Mouse (Mus musculus) kidney, postnatal 10 days (tissue): ENCODE results near the gene Odf4.
A peak's percentile ranks its signal among the peaks of the same experiment; 100 is the strongest.
"Not testable (repeated sequence)": the region's sequence is repeated elsewhere in the genome, so short reads cannot be mapped to it uniquely, and the experiment has no call there.

ENCODE experiments used
- DNase-seq: peaks from one replicate; pipeline ENCODE4 v3.0.0; 2021; ENCODE audit warnings: mixed read lengths

The Odf4 gene

GRCm38 (mm10) chr11:68946001-68946400, 19.1 kb upstream of the Odf4 start:
- DNase-seq, result no peak

DNA sequence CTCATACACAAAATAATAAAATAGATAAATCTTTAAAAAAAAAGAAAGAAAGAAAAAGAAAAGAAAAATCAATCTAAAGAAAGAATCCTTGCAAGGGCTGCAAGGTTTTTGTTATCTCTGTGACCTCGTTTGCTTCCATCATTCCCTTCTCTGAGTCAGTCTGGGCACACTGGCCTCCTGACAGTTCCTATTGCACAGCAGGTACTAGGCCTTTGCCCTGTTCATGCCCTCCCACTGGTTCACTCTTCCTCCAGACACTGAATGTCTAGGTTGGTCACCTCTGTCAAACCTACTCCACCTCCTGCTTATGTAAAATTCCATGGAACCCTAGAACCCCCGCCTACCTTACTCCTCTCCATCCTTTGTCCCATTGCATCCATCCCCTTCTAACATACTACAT, 18.4 kb upstream of the Odf4 start:
- DNase-seq, result no peak

- DNase-seq, result peak; percentile 36
These were observed 15.8 kb upstream of the Odf4 start for GRCm38 (mm10) chr11:68942731-68943130.

DNA sequence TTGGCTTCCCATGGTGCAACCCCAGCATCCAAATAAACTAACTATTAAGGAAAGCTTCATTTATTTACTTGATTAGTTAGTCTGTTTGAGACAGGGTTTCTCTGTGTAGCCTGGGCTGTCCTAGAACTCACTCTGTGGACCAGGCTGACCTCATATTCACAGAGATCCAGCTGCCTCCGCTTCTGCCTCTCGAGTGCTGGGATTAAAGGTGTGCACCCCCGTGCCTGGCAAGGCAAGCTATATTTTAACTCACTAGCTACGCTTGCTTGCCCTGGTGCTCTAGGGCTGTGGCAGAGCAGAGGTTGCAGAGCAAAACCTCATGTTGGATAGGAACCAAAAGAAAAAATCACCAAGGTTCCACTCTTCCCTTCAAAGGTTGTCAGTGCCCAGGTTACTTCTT, 13.6 kb upstream of the Odf4 start:
- peak; percentile 76 for DNase-seq

GRCm38 (mm10) chr11:68939451-68940304, 12.8 kb upstream of the Odf4 start:
- peak; percentile 90 for DNase-seq

GRCm38 (mm10) chr11:68936951-68937350, 10.1 kb upstream of the Odf4 start:
- DNase-seq, result not testable (repeated sequence)

GRCm38 (mm10) chr11:68933885-68934507, 7.1 kb upstream of the Odf4 start:
- DNase-seq, result no peak

DNA sequence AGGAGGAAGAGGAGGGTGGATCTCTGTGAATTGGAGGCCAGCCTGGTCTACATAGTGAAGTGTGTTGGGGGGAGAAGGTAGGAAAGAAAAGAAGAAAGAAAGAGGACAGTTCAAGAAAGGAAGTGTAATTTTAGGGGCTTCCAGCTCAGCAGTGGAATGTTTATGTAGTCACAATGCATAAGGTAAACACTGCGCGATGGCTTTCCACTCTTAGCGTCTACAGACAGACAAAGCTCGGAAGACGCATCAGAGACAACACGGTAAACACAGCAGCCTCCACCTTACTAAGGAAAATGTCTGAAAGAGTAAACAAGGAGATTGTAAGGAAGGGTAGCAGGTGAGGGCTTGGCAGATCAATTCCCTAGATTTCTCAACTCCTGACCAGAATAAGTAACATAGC, 3.1 kb upstream of the Odf4 start:
- DNase-seq, result no peak

DNA sequence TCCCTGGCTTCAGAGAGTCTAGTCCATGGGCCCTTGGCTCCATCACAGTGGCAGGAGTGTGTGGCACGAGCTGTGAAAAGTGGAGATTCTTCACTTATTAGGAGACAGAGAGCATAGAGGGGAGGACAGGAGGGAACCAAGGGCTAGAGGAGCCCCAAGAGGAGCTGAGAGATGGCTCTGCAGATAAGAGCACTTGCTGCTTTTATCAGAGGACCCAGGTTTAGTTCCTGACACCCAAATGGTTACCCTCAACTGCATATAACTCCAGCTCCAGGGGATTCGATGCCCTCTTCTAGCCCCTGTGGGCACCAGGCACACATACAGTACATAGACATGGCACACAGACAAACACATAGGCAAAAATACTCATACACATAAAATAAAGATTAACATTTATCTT, 2.1 kb downstream of the Odf4 start:
- no peak for DNase-seq

DNA sequence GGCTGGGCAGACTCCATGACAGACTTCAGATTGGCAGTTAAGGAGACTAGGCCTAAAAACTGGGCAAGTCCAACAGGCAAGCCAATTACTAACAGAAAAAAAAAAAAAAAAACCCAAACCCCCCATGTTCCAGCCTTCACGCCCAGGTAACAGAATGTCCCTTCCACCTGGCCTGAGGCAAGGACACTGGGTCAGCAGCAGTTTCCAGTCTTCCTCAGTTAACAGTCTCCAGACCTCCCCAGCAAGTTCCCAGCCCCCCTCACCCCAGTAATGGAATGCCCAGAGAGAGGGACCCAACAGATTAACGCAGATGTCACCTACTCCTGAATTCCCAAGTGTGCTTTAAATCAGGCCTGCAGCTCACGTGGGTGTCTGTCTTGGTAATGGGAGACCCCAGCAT, 3.7 kb downstream of the Odf4 start:
- peak; percentile 35 for DNase-seq

DNA sequence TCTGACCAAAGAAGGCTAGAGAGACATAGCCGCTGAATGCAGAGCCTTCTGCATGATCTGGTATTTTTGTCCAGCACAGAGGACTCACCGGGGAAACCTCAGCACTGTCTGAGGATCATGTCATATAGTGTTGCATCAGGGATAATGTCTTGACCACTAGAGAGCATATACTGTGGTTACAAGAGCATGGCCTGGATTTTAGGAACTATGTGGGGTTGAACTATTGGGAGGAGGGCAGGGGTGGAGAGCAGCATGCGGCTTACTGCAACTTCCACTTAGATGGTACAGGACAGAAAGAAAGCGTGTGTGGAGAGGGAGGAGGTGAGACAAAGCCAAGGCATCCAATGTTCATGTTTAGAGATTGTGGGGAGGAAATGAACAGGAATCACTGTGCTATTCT, 12.3 kb downstream of the Odf4 start:
- no peak for DNase-seq

GRCm38 (mm10) chr11:68911531-68912177, 15.2 kb downstream of the Odf4 start:
- DNase-seq, result peak; percentile 68

DNA sequence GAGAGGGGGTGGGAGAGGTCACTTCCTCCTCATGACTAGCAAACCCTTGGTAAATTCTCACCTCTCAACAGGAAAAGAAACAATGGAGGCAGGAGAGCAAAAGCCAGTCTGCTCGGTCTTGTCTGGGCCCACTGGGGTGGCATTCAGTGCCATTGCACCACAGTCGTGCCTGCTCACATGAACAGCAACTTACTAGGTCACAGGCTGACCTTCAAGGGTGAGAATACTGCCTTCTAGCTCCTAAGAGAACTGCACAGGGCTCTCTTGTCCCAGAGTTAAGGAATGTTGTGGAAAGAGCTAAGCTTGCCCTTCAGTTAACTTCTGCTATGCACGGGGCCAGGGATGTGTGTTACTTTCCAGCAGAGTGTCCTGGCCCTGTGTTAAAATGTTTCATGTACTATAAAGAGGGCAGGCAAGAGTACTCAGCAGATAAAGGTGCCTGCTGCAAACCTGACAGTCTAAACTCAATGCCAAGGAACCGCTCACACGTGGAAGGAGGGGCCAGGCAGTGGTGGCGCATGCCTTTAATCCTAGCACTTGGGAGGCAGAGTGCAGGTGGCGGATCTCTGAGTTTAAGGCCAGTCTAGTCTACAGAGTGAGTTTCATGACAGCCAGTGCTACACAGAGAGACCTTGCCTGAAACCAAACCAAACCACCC, 17.9 kb downstream of the Odf4 start:
- DNase-seq, result no peak

- DNase-seq, result no peak
These were observed 19.6 kb downstream of the Odf4 start for GRCm38 (mm10) chr11:68907251-68907650.

- DNase-seq, result peak; percentile 60
These were observed 20.5 kb downstream of the Odf4 start for GRCm38 (mm10) chr11:68906461-68906790.

GRCm38 (mm10) chr11:68905665-68906460, 21.0 kb downstream of the Odf4 start:
- DNase-seq, result no peak

- DNase-seq, result no peak
These were observed 21.7 kb downstream of the Odf4 start for GRCm38 (mm10) chr11:68905138-68905531.

- peak; percentile 90 for DNase-seq
These were observed 22.3 kb downstream of the Odf4 start for GRCm38 (mm10) chr11:68904375-68905137.

- DNase-seq, result no peak
These were observed 23.1 kb downstream of the Odf4 start for GRCm38 (mm10) chr11:68903775-68904174.

- DNase-seq, result no peak
These were observed 24.1 kb downstream of the Odf4 start for GRCm38 (mm10) chr11:68902823-68903222.

- no peak for DNase-seq
These were observed 24.5 kb downstream of the Odf4 start for GRCm38 (mm10) chr11:68902367-68902766.

DNA sequence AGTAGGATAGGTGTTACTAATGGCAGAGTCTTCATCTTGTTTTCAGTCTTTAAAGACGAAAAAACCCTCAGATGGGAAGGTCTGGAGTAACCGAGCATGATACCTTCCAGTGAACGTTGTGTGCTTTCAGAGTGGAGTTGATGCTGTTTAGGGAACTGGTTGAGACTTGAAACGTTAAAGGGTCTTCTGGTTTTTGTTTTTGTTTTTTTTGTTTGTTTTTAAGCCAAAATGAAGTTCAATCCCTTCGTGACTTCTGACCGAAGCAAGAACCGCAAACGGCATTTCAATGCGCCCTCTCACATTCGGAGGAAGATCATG, 24.9 kb downstream of the Odf4 start:
- no peak for DNase-seq
